Mouse (Mus musculus): ENCODE measurements around the gene Yars.
A peak's percentile ranks its signal among the peaks of the same experiment; 100 is the strongest.

Gene Yars

GRCm38 (mm10) chr4:129251482-129252125 lies 62.0 kb downstream of the Yars start:
- no peak for DNase-seq (ENCODE audit: low spot score)

DNA sequence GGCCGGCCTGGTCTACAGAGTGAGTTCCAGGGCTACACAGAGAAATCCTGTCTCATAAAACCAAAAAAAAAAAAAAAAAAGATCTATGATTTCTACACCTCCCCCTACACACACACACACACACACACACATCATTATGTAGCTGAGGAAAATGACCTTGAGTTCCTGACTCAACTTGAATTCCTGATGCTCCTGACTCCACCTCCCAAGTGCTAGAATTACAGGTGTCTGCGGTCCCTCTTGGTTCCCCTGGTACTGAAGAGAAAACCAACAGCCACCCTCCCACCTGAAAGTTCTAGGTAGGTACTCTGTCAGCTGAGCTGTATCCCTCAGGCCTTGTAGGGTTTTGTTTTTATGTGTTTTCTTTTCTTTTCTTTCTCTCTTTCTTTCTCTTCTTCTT lies 62.9 kb downstream of the Yars start:
- DNase-seq (ENCODE audit: low spot score): no peak

DNA sequence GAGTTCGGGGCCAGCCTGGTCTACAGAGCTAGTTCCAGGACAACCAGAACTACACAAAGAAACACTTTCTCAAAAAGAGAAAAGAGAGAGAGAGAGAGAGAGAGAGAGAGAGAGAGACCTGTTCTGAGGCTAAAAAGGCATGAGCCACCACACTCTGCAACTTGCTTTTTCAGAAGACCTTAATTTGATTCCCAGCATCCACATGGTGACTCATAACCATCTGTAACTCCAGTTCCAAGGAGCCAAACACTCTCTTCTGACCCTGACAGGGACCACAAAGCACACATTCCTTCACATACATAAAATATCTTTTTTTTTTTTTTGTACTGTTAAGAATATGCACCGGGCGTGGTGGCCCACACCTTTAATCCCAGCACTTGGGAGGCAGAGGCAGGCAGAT lies 65.0 kb downstream of the Yars start:
- no peak for DNase-seq (ENCODE audit: low spot score)

GRCm38 (mm10) chr4:129256450-129257380 lies 67.2 kb downstream of the Yars start:
- peak; percentile 71 for DNase-seq (ENCODE audit: low spot score)

DNA sequence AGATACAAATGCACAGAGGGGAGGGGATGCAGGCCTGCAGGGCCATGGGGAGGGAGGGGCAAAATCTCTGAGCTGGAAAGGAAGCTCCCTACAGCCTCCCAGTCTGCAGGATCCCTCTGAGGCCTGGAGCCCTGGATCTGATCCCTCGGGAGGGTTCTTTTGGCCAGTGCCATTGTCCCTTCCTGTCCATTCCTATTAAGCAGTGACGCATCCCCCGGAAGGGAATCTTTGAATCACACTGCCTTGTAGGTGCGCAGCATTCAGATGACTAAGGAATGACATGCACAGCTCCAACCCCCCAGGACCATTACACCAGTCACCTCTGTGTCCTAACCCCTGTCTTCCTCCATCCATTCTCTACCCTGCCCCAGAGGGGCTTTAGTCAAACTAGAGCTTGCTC lies 69.5 kb downstream of the Yars start:
- DNase-seq (ENCODE audit: low spot score): no peak

GRCm38 (mm10) chr4:129260678-129261077 lies 71.1 kb downstream of the Yars start:
- no peak for DNase-seq (ENCODE audit: low spot score)

DNA sequence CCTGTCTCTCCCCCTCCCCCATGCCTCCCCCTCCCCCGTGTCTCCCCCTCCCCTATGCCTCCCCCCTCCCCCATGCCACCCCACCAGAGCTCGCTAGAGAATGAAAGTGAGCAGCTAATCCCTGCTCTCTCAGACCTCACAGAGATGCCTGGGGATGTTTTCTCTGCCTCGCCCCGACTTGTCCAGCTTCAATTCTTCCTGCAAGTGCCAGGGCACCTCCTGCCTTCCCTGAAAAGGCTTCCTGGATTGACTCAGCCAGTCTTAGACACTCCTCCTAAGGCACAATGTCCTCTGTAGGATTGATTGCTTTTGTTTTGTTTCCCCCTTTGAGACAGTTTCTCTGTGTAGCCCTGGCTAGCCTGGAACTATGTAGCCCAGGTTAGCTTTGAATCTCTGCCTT lies 71.6 kb downstream of the Yars start, which contains the start of gene C77080:
Gene C77080 (minus strand): TSS at position 209 of the 400 bp plus-strand sequence.
- no peak for DNase-seq (ENCODE audit: low spot score)

GRCm38 (mm10) chr4:129263225-129264021 lies 73.9 kb downstream of the Yars start:
- peak; percentile 73 for DNase-seq (ENCODE audit: low spot score)

DNA sequence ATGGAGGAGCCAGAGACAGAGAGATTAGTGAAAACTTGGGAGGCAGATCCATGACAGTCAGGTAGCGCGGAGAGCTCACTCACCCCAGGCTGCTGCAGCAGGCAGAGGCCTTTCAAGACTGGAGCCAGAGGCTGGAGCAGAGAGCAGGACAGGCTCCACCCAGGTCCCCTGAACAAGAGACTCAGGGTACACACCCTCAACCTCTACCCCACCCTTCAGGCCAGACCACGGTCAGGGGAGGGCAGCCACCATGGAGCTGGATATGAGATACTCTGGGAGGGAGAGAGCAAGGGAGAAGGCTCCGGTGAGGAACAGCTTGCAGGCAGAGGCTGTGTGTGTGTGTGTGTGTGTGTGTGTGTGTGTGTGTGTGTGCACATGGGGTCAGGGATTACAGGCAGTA lies 76.6 kb downstream of the Yars start:
- no peak for DNase-seq (ENCODE audit: low spot score)

DNA sequence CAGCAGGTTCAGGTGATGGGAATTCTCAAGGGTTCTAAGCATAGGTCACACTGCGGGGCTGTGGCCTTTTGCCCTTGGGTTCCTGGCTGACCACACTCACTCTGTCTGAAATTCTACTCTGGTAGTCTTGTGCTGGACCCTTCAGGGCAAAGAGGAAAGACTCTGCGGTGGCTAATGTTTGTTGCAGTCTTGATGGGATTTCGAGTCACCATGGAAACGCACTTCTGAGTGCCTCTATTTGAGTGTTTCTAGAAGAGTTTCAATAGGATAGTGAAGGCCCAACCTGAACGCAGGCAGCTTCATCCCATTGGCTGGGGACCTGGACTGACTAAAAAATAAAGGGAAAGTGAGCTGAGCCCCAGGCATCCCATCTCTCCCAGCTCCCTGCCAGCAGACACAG lies 77.3 kb downstream of the Yars start:
- DNase-seq (ENCODE audit: low spot score): no peak

DNA sequence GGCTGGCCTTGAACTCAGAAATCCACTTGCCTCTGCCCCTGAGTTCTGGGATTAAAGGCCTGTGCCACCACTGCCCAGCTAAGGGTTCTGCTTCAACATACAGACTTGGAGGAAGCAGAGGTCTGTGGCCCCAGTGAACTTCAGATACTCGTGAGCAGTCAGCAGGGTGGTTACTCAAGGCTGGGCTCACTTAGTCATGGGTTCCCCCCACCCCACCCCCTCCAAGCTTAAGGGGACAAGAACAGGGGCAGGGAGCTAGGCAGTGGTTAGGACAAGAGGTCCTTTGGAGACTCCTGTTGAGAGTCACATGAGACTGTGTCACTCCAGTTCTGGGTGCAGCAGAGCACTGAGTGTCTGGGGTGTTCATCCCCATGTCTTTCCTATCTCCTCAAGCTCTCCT lies 79.1 kb downstream of the Yars start:
- no peak for DNase-seq (ENCODE audit: low spot score)
